Mouse (Mus musculus): Measurements from ENCODE around the gene Fars2.
A peak's percentile ranks its signal among the peaks of the same experiment; 100 is the strongest.

Fars2 gene

DNA sequence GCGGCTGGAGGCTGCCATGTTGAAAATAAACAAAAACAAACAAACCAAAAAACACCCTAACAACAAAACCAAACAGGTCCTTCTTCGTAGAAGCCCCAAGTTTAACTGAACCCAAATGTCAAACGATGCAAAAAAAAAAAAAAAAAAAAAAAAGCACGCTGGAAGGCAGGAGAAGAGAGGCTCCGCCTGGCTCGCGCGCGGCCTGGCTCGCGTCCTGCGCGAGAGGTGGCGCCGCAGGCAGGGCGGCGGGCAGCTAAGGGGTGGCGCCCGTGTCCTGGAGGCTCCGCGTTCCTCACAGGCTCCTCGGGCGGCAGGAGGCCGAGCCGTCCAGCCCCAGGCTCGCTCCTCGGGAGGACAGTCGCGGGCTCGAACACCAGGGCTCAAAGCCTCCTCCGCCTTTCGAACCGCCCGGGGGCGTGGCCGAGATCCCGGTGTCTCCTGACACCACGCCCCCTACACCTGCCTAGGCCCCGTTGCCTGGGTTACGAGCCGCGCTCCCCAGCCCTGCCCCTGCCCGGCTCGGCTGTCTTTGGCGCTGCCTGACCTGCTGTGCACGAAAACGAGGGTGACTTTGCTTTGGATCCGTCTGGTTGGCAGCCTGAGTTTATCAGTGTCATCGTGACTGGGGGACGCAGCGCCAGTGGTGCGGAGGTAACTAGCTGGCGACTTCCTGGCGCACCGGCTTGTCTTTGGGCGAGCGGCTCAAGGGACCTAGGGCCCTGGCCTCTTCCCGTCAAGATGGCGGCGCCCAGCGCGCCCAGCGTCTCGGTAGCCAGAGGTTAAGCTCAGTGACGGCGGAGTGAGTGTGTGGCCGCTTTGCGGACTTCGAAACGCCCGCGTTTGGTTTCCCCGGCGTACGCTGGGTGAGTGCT, at the start of gene Fars2, which contains the start of gene Lyrm4:
Fars2 (plus strand) TSS at position 270 of the 872 bp plus-strand sequence.
Lyrm4 (minus strand) TSS at position 384 of the 872 bp plus-strand sequence.
- peak; percentile 98 for DNase-seq (ENCODE audit: low spot score)

DNA sequence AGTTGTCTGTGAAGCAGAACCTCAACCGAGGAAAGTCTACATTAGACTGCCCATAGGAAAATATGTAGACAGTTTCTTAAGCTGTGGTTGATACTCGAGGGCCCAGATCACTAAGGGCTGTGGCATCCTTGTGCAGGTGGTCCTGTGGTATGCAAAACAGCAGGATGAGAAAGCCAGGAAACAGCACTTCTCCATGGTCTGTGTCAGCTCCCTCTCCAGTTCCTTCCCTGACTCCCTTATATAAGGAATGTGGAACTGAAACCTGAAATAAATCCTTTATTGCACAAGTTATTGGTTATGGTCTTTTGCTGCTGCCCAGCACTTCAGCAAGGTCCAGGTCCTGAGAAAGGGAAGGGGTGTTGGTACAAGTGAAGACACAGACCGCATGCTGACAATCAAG, 42.7 kb upstream of the Fars2 start:
- no peak for DNase-seq (ENCODE audit: low spot score)

DNA sequence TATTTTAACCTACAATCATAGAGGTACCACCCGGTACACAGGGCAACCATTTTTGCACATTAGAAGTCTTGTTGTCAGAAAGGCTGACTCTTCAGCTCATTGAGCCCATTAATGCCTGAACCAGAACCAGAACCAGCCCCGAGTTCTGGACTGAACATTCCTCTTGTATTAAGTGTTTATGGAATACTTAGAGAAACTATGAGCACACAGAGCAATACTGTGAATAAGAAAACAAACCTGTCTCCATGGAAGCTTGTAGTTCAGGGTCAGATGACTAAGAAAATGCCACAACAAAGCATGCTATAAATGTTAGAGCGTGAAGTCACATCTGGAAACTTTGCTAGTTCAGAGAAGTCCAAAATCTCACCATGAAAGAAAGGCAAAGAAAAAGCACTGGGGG, 35.6 kb upstream of the Fars2 start:
- DNase-seq (ENCODE audit: low spot score) = no peak

DNA sequence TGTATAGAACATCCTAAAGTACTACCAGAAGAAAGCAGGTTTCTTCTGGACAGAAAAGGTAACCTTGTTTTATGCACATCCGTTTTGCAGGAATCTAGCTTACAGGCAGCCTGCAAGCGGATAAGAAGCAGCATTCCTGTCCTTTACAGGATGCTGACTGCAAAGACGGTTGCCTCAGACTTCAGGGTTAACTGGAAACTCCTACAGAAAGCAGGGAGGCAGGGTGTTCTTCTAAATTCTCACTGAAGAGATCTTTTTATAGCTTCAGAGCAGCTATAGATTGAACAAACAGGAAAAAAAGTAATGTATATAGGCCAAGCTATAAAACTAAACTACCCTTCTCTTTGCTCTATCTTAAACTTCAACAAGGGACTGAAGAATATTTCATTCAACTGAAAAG, 32.5 kb upstream of the Fars2 start:
- no peak for DNase-seq (ENCODE audit: low spot score)

DNA sequence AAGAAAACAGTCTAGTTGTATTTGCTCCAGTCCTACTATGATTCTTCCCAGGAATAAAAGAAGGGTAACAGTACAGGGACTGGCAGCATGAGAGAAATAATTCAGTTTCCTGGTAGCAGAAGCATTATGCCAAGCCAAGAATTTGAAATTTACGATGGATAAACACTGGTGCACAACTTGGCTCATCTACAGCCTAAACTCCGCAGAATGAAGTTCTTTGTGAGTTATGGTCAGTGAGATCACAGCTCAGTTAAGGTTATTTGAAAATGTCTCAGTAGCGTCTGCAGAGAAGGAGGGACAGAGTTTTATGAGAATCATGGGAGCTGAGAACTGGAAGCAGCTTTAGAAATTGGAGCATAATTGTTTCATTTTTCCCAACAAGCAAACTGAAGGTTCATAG, 31.2 kb upstream of the Fars2 start:
- DNase-seq (ENCODE audit: low spot score) = no peak

DNA sequence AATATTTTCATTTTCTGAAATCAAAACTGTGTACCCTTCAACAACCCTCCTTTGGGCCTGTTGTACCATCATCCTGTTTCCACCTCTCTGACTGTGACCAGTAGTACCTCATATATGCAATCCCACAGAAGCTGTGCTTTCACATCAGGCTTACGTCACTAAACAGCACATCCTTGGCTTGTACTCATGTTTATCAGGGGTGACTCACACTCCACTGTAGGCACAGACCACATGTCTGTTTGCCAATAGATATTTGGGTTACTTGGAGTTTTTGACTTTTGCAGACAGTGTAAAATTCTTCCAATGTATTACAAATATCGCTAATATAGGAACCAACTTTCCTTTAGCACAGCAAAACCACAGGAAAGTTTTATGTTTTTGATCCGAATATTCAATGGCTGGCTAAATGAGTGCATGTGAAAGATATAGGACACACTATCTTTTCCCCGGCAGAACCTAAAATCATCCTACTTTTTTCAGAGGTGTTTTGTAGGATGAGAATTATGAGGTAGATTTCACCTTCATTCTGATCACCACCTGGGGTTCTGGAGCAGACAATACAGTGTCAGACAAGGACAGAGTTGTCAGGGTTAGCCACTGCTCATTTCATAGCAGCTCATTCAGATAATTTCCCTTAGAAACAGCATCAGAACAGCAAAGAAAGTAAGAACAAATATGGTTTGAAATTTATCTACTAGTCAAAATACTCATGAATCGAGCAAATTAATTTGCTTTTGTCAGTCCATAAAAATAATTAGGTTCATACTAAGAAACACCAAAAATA, 30.4 kb upstream of the Fars2 start:
- DNase-seq (ENCODE audit: low spot score) = no peak

DNA sequence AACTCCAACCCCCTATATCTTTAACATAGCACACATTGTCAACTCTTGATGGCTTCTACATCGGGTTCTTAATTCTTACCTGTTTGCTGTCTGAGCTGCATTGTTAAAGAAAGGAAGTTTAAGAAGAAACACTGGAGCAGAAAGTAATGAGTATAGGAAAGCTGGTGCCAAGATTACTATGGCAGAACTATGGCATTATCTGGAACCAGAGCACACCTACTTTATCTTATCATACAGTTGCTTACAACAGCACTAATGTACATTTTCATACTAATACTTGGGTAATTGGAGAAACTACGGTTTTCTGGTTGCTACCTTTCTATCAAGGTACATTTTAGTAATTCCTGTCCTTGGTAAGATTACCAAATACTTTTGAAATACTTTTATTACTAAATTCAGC, 29.8 kb upstream of the Fars2 start:
- DNase-seq (ENCODE audit: low spot score) = no peak

DNA sequence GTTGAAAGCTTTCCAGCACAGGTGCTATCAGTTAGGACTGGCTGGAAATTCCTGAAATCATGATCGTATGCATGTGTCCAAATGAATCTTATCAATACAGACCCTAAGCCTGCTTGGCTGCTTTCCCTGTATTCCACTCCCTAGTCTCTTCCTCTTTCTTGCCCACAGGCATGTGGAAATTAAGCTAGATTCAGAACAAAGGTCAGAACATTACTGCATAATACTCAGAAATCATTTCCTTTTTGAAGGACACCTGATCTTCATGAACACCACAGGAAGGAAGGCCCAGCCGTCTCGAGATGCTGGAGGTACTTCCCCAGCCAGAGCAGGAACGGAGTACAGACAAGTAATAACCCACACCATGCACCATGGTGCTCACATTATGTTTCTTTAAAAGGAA, 29.0 kb upstream of the Fars2 start:
- no peak for DNase-seq (ENCODE audit: low spot score)

DNA sequence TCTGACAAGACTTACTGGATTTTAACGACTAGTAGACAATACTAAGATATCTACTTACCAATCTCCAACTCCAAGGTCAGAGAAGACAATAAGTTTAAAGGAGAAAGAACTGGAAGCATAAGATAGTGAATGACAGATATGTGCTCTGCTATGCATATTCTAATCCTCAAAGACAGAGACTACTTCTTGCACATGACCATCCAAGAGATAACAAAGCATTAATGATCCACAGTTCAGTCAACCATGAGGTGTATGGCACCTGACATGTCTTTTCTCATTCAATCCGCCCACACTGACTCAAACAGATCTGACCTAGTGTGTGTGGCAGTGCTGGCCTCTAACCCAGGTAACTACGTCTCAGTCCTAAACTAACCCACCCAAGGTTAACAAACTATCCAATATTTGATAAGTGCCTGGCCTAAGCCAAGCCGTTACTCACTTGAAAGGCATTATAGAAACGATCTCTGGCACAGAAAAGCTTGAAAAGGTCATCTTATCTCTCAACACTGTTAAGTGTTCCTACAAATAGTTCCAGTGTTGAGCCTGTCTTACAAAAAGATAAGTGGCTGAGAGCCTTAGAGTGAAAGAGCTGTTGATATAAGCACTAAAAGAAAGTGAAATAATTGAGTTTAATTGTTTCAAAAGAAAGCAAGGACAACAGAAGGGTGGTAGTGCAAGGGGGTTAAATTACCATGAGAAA, 20.4 kb upstream of the Fars2 start:
- DNase-seq (ENCODE audit: low spot score) = no peak

DNA sequence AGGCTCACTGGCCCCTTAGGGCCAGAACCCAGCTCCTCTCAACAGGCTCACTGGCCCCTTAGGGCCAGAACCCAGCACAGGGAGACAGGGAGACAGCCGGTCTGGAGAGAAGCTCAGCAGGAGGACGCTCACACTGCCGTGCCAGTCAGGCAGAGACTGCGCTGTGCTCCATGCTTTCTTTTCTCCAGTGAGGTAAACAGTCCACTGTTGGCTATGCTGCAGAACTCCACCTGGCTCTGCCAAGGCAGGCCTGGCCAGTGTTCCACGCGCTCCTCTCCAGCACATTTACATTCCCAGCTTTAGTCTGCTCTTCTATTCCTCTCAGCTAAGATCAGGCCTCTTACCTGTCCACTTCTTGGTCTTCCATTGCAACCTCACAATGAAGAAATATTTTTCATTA, 11.6 kb upstream of the Fars2 start:
- DNase-seq (ENCODE audit: low spot score) = no peak

DNA sequence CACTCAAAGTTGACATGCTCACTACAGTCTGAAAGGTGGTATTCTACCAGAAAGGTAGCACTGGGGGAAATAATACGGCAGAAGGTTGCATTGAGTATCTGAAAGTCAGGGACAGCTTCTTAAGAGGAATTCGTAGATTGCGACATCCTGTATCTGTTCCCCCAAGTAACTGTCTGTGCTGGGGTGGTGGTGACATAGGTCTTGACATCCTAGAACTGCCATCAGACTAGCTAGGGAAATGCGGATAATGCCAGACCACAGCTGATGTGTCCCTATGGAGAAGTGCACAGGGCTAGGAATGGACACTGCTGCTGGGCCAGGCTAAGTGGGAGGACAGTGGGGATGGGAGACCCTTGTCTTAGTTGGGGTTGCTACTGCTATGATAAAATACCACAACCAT, 8.7 kb upstream of the Fars2 start:
- DNase-seq (ENCODE audit: low spot score) = no peak

DNA sequence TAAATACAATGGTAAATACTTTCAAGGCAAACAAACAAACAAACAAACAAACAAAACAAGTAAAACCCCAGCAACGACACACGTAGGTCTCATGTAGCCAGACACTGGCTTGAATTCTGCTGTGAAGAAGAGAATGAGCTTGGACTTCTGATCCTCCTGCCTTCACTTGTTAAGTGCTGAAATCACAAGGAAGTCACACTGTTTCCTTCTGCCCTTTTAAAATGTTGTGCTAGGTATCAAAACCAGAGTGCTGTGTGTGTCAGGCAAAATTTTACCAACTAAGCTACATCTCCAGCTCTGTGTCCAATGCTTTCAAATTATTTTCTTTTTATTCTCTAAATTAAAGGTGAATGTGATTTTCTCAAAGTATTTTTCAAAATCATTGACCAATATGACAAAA, 5.9 kb upstream of the Fars2 start:
- DNase-seq (ENCODE audit: low spot score) = no peak

DNA sequence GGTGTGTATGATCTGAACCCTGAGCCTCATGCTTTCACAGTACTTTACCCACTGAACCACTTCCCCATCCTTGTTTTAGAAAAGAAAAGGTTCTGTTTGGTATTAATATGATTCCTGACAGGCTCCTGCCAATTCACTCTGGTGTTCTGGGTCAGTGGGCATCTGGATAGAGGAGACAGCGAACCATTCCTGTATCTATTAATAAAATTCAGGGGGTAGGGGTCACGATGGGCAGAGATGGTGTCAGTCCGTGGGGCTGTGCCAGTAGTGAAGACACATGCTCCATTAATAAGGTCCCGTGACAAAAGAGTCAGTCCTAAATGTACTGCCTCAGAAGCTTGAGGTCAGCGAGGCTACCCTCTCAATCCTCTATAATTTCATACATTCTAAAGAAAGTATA, 4.0 kb upstream of the Fars2 start:
- DNase-seq (ENCODE audit: low spot score) = no peak

DNA sequence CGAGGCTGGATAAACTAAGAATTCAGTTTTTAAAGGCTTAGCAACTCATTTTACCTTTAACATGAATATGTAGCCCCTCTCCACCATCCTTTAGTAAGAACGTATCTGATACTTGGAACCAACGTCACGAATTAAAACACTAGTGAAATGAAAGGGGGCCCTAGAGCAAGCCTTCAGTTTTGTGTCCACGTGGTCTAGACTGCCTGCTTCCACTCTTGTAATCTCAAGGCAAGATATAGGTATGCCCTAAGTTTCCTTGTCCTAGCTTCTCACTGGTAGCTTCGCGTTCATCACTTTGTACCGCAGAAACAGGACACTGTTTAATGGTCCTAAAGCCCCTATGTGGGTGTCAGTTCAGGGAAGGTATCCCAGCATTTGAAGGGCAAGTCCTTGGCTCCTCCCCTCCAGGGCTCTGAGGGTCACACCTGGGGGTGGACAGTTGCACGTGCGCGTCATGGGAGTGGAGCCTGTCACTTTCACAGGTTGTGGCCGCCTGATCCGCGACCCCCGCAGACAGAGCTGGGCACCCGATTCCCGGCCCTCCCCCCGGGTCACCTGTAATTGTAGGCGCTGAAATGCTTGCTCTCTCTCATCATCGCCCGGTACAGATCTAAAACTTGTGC, 581 bp upstream of the Fars2 start:
- peak; percentile 22 for DNase-seq (ENCODE audit: low spot score)

DNA sequence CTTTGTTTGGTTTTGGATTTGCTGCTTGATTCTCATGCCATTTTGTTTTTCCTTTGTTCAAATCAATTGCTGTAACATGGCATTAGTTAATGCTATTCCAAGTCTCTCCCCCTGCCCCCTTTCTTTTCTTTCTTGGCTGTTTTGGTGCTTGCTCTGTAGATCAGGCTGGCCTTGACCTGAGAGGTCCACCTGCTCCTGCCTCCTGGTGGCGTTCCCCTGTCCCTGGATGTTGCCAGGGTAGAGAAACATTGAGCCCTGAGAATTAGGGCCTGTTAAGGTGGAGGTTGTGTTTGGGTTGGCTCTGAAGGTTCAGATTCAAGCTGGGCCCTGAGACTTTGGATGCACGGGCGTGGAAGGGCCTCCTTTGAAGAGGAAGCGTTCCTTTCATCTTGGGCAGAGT, 2.5 kb downstream of the Fars2 start:
- no peak for DNase-seq (ENCODE audit: low spot score)

DNA sequence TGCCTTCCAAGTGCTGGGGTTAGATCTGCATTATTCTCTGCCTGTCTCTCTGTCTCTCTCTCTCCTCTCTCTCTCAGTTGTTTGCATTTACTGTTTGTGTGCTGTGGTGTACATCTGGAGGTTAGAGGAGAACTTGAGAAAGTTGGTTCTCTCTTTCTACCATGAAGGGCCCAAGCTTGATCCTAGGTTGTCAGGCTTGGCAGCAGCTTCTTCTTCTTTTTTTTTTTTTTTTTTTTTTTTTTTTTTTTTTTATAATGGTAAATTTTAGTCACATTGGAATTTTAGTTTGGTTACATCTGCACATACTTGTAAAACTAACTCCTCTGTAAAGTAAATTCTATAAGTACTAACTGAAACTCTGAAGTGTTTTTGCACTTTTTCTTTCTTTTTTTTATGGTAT, 3.4 kb downstream of the Fars2 start:
- no peak for DNase-seq (ENCODE audit: low spot score)

DNA sequence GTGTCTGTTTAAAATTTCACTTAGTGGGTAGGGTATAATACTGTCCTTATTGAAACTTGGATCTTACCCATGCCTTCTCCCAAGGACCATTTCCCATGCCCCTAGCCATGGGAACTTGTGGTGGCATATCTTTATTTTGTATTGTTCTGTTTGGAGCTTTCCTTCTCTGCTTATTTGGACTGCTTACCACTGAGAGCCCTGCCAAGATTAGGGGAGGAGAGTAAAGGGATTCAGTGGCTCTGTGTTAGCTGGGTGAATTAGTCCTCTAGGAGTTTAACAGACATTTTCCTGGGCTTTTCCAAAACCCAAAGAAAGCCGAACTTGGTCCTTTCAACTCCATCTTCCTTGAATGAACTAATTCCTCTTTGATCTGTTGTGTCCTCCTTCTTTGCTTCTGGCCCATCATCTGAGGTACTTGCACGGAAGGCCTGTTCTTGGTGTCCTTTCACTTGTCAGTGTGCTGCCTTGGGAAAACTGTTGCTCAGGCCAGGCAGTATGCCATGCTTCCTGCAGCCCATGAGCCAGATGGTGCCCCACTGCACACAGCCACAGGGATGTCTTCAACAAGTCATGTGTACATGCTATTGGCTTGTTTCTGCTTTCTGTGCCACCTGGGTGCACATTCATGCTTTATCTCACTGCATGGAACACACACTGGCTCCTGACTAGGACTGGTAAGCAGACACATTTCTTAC, 12.3 kb downstream of the Fars2 start:
- no peak for DNase-seq (ENCODE audit: low spot score)

DNA sequence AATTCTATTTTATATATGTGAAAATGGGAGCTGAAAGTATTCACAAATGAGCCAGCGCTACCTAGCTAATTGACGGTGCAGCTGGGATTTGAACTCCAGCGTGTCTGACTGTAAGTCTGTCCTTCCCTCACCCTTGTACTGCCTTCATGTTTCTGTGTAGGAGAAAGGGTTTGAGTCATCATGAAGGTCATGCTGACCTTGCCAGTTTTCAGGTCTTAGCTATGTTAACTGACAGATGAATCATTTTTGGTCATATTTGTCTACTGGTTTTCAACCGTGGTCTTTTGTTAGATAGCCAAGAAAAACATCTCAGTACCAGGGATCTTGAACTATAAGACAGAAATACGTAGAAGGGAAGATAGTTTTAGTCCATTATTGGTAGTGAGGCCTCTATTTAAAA, 14.2 kb downstream of the Fars2 start:
- DNase-seq (ENCODE audit: low spot score) = no peak

DNA sequence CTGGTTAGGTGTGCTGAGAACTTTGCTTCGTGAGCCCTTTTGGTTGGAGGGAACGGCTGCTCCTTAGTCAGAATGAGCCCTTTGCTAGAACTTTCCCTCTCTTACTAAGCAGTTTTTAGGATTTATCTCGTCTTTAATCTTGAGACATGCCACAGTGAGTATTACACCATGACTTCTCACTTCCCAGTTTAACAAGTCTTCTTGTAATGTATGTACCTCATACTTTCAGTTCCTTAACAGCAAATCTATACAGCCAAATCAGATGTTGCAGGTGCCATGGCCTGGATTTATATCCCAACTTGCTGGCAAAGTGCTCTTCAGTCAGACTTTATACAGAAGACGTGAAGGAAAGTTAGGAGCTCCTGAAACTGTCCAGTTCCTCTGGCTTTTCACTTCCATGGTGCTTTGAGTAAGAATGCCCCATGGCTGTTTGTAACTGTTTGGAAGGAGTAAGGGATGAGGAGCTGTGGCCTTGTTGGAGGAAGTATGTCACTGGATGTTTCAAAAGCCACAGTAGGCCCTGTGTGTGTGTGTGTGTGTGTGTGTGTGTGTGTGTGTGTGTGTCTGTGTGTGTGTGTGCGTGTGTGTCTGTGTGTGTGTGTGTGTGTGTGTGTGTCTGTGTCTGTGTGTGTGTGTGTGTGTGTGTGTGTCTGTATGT, 14.9 kb downstream of the Fars2 start:
- no peak for DNase-seq (ENCODE audit: low spot score)

DNA sequence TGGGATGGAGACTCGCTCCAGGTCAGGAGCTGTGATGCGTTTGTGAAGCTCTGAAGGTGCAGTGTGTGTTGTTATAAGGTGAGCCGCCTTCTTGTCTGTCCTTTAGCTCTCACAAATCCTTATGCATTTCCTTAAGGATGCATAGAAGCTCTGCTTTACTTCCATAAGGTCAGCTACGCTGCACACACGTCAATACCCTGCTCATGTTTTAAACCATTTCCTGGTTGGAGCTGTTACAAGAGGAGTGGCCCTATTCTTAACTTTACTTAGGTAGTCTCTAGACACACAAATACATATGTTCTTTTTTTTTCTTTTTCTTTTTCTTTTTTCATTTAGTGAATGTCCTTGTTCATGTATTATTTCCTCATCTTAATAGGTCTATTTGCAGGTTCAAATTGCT, 22.5 kb downstream of the Fars2 start:
- no peak for DNase-seq (ENCODE audit: low spot score)
